27 mouse cellular contexts compared by ENCODE assay signal in genomic region chr2:6413723-6414122, GRCm38 (mm10).
DNase-seq lines count a peak whose midpoint lies in the region; ATAC-seq lines count a peak whose summit lies in the region.
"Had no signal": no experiment of that assay in that cellular context is flagged by ENCODE, and none has a peak within 500 bp of the region (broad histone marks: within the 10 kb centered on the region; RNA-seq: fewer than 3 reads in every experiment).

No protein-coding gene starts in this region.

- H3K4me3 ChIP-seq in heart, embryonic 12.5 days: no peak overlapping the region
- H3K4me3 ChIP-seq in intestine, embryonic 14.5 days (ENCODE audit: low read depth, low read length): no peak overlapping the region
- H3K4me3 ChIP-seq in intestine, embryonic 16.5 days (ENCODE audit: low read length): no peak overlapping the region
- H3K4me3 ChIP-seq: embryonic facial prominence, embryonic 13.5 days; embryonic facial prominence, embryonic 15.5 days; erythroblast, embryonic 14.5 days; forebrain, embryonic 10.5 days; forebrain, embryonic 12.5 days had no signal

- H3K4me2 ChIP-seq in heart, embryonic 12.5 days: no peak overlapping the region
- H3K4me2 ChIP-seq in intestine, embryonic 14.5 days (ENCODE audit: low read length): no peak overlapping the region
- no peak overlapping the region for H3K4me2 ChIP-seq in intestine, embryonic 16.5 days (ENCODE audit: low read depth, low read length)
- H3K4me2 ChIP-seq: embryonic facial prominence, embryonic 13.5 days; embryonic facial prominence, embryonic 15.5 days; forebrain, embryonic 12.5 days had no signal

- H3K27ac ChIP-seq in heart, embryonic 12.5 days (ENCODE audit: poor library complexity, severe bottlenecking): no peak overlapping the region
- no peak overlapping the region for H3K27ac ChIP-seq in intestine, embryonic 14.5 days (ENCODE audit: low read depth)
- no peak overlapping the region for H3K27ac ChIP-seq in intestine, embryonic 16.5 days (ENCODE audit: low read length)
- H3K27ac ChIP-seq: embryonic facial prominence, embryonic 13.5 days; embryonic facial prominence, embryonic 15.5 days; forebrain, embryonic 10.5 days; forebrain, embryonic 12.5 days had no signal

- no peak for ATAC-seq in heart, embryonic 12.5 days (ENCODE audit: insufficient number of reproducible peaks, low FRiP score)
- no peak for ATAC-seq in intestine, embryonic 14.5 days (replicated peaks; ENCODE audit: low FRiP score, low TSS enrichment, low read depth)
- ATAC-seq in intestine, embryonic 16.5 days: no peak
- ATAC-seq: activated CD4-positive, CD25-positive, alpha-beta regulatory T cell, adult 4 months; CD4-positive, CD25-positive, alpha-beta regulatory T cell, adult 4 months; forebrain, embryonic 14.5 days; forebrain, embryonic 16.5 days; Patski had no signal

- H3K9ac ChIP-seq in heart, embryonic 12.5 days: no peak overlapping the region
- H3K9ac ChIP-seq in intestine, embryonic 14.5 days (ENCODE audit: low read length): no peak overlapping the region
- no peak overlapping the region for H3K9ac ChIP-seq in intestine, embryonic 16.5 days (ENCODE audit: low read depth, low read length)
- H3K9ac ChIP-seq: embryonic facial prominence, embryonic 13.5 days; embryonic facial prominence, embryonic 15.5 days; forebrain, embryonic 12.5 days had no signal

- peaks cover 28% of the 10 kb centered on the region for H3K36me3 ChIP-seq in heart, embryonic 12.5 days
- H3K36me3 ChIP-seq in intestine, embryonic 14.5 days (ENCODE audit: control insufficient read depth, insufficient read depth, low read length): peaks cover 52% of the 10 kb centered on the region
- 0 out of 2 replicates have a peak, but pooled peaks cover 3% of the 10 kb centered on the region for H3K36me3 ChIP-seq in intestine, embryonic 16.5 days (ENCODE audit: control insufficient read depth, insufficient read depth, low read length)

- 92% methylated on average over 2 of the region's 2 CpGs for WGBS in heart, embryonic 12.5 days
- 81% methylated on average over 2 of the region's 2 CpGs for WGBS in intestine, embryonic 14.5 days
- WGBS in intestine, embryonic 16.5 days: 78% methylated on average over 2 of the region's 2 CpGs
- 43% methylated on average over 2 of the region's 2 CpGs for WGBS in large intestine, adult 2 months

- no peaks in the 10 kb centered on the region for H3K27me3 ChIP-seq in heart, embryonic 12.5 days (replicated peaks)
- no peaks in the 10 kb centered on the region for H3K27me3 ChIP-seq in intestine, embryonic 14.5 days (replicated peaks; ENCODE audit: control insufficient read depth, insufficient read depth, low read length)
- no peaks in the 10 kb centered on the region for H3K27me3 ChIP-seq in intestine, embryonic 16.5 days (replicated peaks; ENCODE audit: control insufficient read depth, insufficient read depth, low read length)
- H3K27me3 ChIP-seq: CH12.LX; embryonic facial prominence, embryonic 13.5 days; embryonic facial prominence, embryonic 15.5 days; forebrain, embryonic 12.5 days; Patski had no signal

- peak; percentile 33 for DNase-seq in heart, adult 11 months
- DNase-seq in intestine, embryonic 14.5 days (ENCODE audit: low spot score): peak; percentile 20
- peak; percentile 65 for DNase-seq in large intestine, adult 2 months (ENCODE audit: low read depth, low spot score)
- DNase-seq: adrenal gland, adult 8-10 months; adrenal gland, postnatal 14 days; B cell, adult 2 months; cerebellum, adult 11 months; cerebellum, adult 18-20 months; cerebellum, adult 8-10 months; cerebellum, adult 9-11 months; cerebellum, postnatal 14 days; cerebellum, postnatal 36 days; embryo, embryonic 11 days had no signal

- H3K9me3 ChIP-seq in heart, embryonic 12.5 days (replicated peaks): no peaks in the 10 kb centered on the region
- no peaks in the 10 kb centered on the region for H3K9me3 ChIP-seq in intestine, embryonic 14.5 days (ENCODE audit: control insufficient read depth, low read length)
- H3K9me3 ChIP-seq in intestine, embryonic 16.5 days (ENCODE audit: control insufficient read depth, low read length): no peaks in the 10 kb centered on the region
- H3K9me3 ChIP-seq: embryonic facial prominence, embryonic 13.5 days; embryonic facial prominence, embryonic 15.5 days; forebrain, embryonic 10.5 days; forebrain, embryonic 12.5 days; G1E had no signal

- no peaks in the 10 kb centered on the region for H3K4me1 ChIP-seq in heart, embryonic 12.5 days (replicated peaks)
- H3K4me1 ChIP-seq in intestine, embryonic 14.5 days (replicated peaks; ENCODE audit: control insufficient read depth, insufficient read depth, low read length): no peaks in the 10 kb centered on the region
- no peaks in the 10 kb centered on the region for H3K4me1 ChIP-seq in intestine, embryonic 16.5 days (ENCODE audit: control insufficient read depth, insufficient read depth, low read length)
- H3K4me1 ChIP-seq: embryonic facial prominence, embryonic 13.5 days; embryonic facial prominence, embryonic 15.5 days; forebrain, embryonic 10.5 days had no signal
